Mouse (Mus musculus): ENCODE results near the gene Zfp580.

DNA sequence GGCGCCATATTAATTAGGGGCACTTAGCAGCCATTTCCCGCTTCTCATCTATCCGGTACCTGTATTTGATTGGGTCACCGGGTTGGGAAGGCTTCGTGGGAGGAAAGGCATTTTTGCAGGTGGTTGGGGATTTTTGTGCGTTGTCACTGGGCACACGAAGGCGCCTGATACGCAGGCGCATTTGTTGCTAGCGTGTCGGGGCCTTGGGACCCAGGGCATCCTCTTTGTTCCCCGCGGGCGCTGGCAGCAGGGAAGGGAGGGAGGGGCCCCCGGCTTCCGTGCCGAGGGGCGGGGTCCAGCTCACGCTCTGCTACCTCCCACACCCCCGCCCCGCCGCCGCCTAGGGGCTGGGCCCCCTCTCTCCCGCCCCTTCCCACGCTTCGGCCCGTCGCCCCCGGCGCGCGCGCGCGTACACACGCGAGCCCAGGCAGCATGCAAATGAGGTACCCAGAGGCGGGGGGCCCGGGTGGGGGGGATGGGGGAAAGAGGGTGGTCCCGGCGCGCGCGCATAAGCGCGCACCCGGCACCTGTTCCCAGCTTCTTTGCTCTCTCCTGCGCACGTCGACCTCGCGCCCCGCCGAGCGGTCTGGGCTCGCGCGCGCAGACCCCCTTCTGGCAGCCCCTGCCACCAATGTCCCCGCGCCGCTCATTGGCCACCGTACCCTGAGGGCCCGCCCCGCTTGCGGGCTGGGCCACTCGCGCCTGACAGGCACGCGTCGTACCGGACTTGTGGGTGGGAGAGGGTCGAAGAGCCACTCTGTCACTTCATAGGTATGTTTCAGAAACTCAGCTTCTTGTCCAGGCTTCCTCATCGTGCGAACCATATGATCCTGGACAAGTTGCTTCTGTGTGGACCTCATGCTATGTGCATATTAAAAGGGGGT is 36.0 kb upstream of the Zfp580 start, which contains the start of gene Gm44973:
- peak; percentile 39 for TF ChIP-seq POLR2A (IDR thresholded peaks at IDR 0.05; ENCODE audit: low read depth, low read length)
- no peak for TF ChIP-seq CTCF (IDR thresholded peaks at IDR 0.05; ENCODE audit: extremely low read depth, insufficient read depth, insufficient read length, insufficient replicate concordance)

Data from spleen, adult 2 months (tissue).